Mouse (Mus musculus) hindbrain, embryonic 14.5 days (tissue): ENCODE measurements around the gene Myrip. TPM values are rescaled to one million over a fixed set of nuclear protein-coding genes. Genes with fewer than 3 reads are reported as not detected.

ENCODE experiments used
- ATAC-seq: fragments of 200-750 bp; cut with Nextera tagmentation; 2 replicates; pipeline ENCODE4 v1.8.0; 2017; ENCODE audit warnings: moderate number of reproducible peaks, mild to moderate bottlenecking, moderate TSS enrichment, moderate library complexity; ENCODE audit not compliant: low FRiP score
- DNase-seq: peaks from one replicate; pipeline ENCODE4 v3.0.0-alpha.2; 2015; ENCODE audit warnings: low spot score
- H3K27ac ChIP-seq: fragments of 300-500 bp; sonication (generic); 2 replicates; pipeline ENCODE4 v1.5.1; 2014; ENCODE audit warnings: mild to moderate bottlenecking, moderate library complexity
- H3K27me3 ChIP-seq: fragments of 300-500 bp; sonication (generic); 2 replicates; pipeline ENCODE4 v1.6.1; 2014; ENCODE audit warnings: mild to moderate bottlenecking, low read length, mixed read lengths; ENCODE audit not compliant: control insufficient read depth, insufficient read depth
- H3K36me3 ChIP-seq: fragments of 300-500 bp; sonication (generic); replicated peaks from 2 replicates; pipeline ENCODE4 v1.6.1; 2014; ENCODE audit not compliant: control insufficient read depth, insufficient read depth
- H3K4me1 ChIP-seq: fragments of 300-500 bp; sonication (generic); replicated peaks from 2 replicates; pipeline ENCODE4 v1.6.1; 2014; ENCODE audit warnings: antibody characterized with exemption, low read length, mixed read lengths; ENCODE audit not compliant: control insufficient read depth, insufficient read depth
- H3K4me2 ChIP-seq: fragments of 300-500 bp; sonication (generic); replicated peaks from 2 replicates; pipeline ENCODE4 v1.6.1; 2014; ENCODE audit warnings: mild to moderate bottlenecking, moderate library complexity
- H3K4me3 ChIP-seq: fragments of 300-500 bp; sonication (generic); replicated peaks from 2 replicates; pipeline ENCODE4 v1.5.1; 2014; ENCODE audit warnings: mild to moderate bottlenecking, low read length
- H3K9ac ChIP-seq: fragments of 300-500 bp; sonication (generic); 2 replicates; pipeline ENCODE4 v1.6.1; 2014
- H3K9me3 ChIP-seq: fragments of 300-500 bp; sonication (generic); 2 replicates; pipeline ENCODE4 v1.6.1; 2016; ENCODE audit warnings: low read length; ENCODE audit not compliant: control insufficient read depth
- WGBS: fragments of 180-500 bp; shearing (Covaris S2); extraction: QIAGEN DNeasy Blood & Tissue Kit; methylation state at CpG from one replicate; pipeline ENCODE4 v1.1.7; 2014; 5-methylcytosine and 5-hydroxymethylcytosine counted together
- polyA plus RNA-seq: library from polyadenylated mRNA; unstranded; fragments of >200 nt; fragmentation: Nextera tagmentation; extraction: Ambion mirVana; gene quantifications from 2 replicates; pipeline ENCODE4 v1.2.1, GENCODE M21; 2014

The Myrip gene
- polyA plus RNA-seq, 1 experiment from 2014 or later, result 7.7 TPM

DNA sequence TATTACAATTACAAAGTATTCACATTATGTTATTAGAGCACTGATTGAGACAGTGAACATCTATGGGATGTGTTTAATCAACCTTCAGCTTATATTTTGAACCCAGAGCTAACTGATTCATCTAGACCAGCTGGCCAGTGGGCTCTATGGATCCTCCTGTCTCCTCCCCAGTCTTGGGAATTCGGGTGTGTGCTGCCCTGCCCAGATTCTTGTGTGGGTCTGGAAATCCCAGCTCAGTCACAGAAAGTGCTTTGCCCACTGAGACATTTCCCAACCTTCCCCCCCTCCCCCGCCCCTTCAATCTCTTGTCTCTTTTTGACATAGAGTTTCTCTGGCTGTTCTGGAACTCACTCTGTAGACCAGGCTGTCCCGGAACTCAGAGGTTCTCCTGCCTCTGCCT lies 217.6 kb downstream of the Myrip start:
- Histone ChIP-seq H3K27ac (no peak overlapping the region), H3K27me3 (no peaks in the 10 kb centered on the region), H3K9ac (no peak overlapping the region), H3K4me1 (no peaks in the 10 kb centered on the region), H3K4me3 (no peak overlapping the region), H3K4me2 (no peak overlapping the region), H3K36me3 (no peaks in the 10 kb centered on the region), H3K9me3 (no peaks in the 10 kb centered on the region)
- ATAC-seq (no peak), DNase-seq (no peak)
- WGBS, result 85% methylated on average over 3 of the region's 3 CpGs

DNA sequence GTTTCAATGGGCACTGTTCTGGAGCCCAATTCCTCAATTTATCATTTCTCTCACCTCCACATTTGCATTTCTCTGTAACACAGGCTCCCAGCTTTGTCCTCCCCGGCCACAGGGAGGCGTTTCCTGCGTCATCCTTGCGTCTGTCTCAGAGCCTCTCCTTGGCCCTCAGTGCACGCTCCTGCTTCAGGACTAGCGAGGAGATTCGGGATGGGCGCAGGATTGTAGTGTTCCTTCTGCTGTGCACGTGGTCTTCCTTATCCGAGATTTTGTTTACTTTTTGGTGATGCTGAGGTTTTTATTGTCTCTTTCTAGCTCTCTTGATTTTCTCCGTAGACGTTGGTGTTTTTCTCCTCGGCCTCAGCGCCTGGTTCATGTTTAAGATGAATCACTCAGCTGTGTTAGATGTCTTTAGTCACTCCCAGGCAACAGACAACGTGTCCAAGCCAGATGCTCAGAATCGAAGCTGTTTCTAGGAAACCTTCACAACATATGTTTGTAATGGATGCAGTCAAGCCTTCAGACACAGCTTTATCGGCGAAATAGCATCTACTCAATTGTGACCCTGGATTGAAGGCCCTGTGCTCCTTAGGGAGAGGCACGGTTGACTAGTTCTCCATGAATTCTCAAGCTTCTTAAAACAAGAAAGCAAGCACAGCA lies 218.3 kb downstream of the Myrip start:
- Histone ChIP-seq H3K4me2 (no peak overlapping the region), H3K27ac (no peak overlapping the region), H3K9ac (no peak overlapping the region), H3K36me3 (no peaks in the 10 kb centered on the region), H3K4me3 (no peak overlapping the region), H3K27me3 (no peaks in the 10 kb centered on the region), H3K9me3 (no peaks in the 10 kb centered on the region), H3K4me1 (no peaks in the 10 kb centered on the region)
- 46% methylated on average over 19 of the region's 19 CpGs for WGBS
- DNase-seq, result no peak
- no peak for ATAC-seq

DNA sequence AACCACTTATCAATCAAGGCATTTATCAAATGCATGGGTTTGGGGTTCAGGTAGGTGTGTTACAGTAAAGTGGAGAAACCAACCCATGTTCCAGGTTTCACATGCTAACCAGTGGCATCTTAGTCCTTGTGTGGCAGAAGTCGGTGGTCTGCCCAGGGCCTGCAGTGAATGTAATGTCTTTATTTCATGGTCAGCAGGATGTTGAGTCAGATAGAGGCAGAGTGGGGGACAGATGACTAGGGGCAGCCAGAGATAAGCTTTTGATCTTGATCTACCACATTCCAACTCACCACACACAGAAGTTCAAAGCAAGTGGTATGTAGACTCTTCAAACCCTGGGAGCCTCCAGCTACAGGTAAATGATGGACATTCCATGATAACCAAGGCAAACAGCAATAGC lies 219.8 kb downstream of the Myrip start:
- no peaks in the 10 kb centered on the region for H3K36me3 ChIP-seq
- no peak overlapping the region for H3K27ac ChIP-seq
- no peaks in the 10 kb centered on the region for H3K27me3 ChIP-seq
- H3K9me3 ChIP-seq, result no peaks in the 10 kb centered on the region
- no peak for DNase-seq
- WGBS, result 90% methylated on average over 1 of the region's 1 CpGs
- H3K4me1 ChIP-seq, result no peaks in the 10 kb centered on the region
- H3K9ac ChIP-seq, result no peak overlapping the region
- no peak overlapping the region for H3K4me2 ChIP-seq
- ATAC-seq, result no peak
- H3K4me3 ChIP-seq, result no peak overlapping the region

Other genes with a start within 250 kb of the Myrip start
- 6.5 and 9.0 TPM in 2 replicates for gene Cx3cr1, start 231.6 kb upstream of the Myrip start, polyA plus RNA-seq
- gene Ccr8, start 209.4 kb upstream of the Myrip start, polyA plus RNA-seq, result not detected in 2 replicates
- gene Slc25a38, start 191.1 kb upstream of the Myrip start, polyA plus RNA-seq, result 38.3 and 43.0 TPM in 2 replicates
- 1,110 and 1,180 TPM in 2 replicates for gene Rpsa, start 173.8 kb upstream of the Myrip start, polyA plus RNA-seq
- gene Mobp, start 151.8 kb upstream of the Myrip start, polyA plus RNA-seq, result 0.08 and 0.15 TPM in 2 replicates
- gene Eif1b, start 190.7 kb downstream of the Myrip start, polyA plus RNA-seq, result 323 TPM in 2 replicates
- gene Entpd3, start 238.3 kb downstream of the Myrip start, polyA plus RNA-seq, result 4.3 and 4.4 TPM in 2 replicates